ENCODE assay signal across 15 mouse cellular contexts in genomic region chr8:124555113-124555750, GRCm38 (mm10). TPM values are rescaled to one million over a fixed set of nuclear protein-coding genes. Genes with fewer than 3 reads are reported as not detected.
"Had no signal": no experiment of that assay in that cellular context is flagged by ENCODE, and none has a peak within 500 bp of the region (broad histone marks: within the 10 kb centered on the region; RNA-seq: fewer than 3 reads in every experiment).

No protein-coding gene starts in this region.

- H3K9ac ChIP-seq: neural tube, embryonic 12.5 days had no signal

- H3K4me2 ChIP-seq: limb, embryonic 12.5 days; neural tube, embryonic 12.5 days had no signal

- DNase-seq: kidney, adult 8-10 months; kidney, postnatal 25 days; liver; midbrain, embryonic 14.5 days; thymus, postnatal 4 days had no signal

- ATAC-seq: inflammation-experienced regulatory T-cells, adult 6 months; intestine, postnatal 0 days had no signal

- H3K4me3 ChIP-seq: limb, embryonic 12.5 days; neural tube, embryonic 12.5 days had no signal

- H3K27ac ChIP-seq: limb, embryonic 12.5 days; macrophage; neural tube, embryonic 12.5 days; stomach, postnatal 0 days had no signal

- H3K9me3 ChIP-seq: limb, embryonic 12.5 days; megakaryocyte, embryonic 14.5 days; neural tube, embryonic 12.5 days had no signal

- H3K27me3 ChIP-seq: limb, embryonic 12.5 days; neural tube, embryonic 12.5 days had no signal

- H3K4me1 ChIP-seq: limb, embryonic 12.5 days had no signal

RNA-seq across cellular contexts. Expression of gene Agt, which starts 14.3 kb away (rescaled TPM):
- total RNA-seq: monocyte, adult 5-6 weeks; neutrophil, adult 5-6 weeks had no signal
- polyA plus RNA-seq: inflammation-experienced regulatory T-cells, adult 6 months; limb, embryonic 12.5 days; macrophage had no signal

RNA-seq across cellular contexts. Expression of gene Capn9, which starts 20.7 kb away (rescaled TPM):
- total RNA-seq: monocyte, adult 5-6 weeks; neutrophil, adult 5-6 weeks had no signal
- polyA plus RNA-seq: inflammation-experienced regulatory T-cells, adult 6 months; kidney, embryonic 16.5 days; limb, embryonic 12.5 days; macrophage; neural tube, embryonic 12.5 days had no signal
